Mouse (Mus musculus) mouse trophoblast stem cell (cell line): ENCODE results near the gene Vmn1r26.
"Not testable (repeated sequence)": the region's sequence is repeated elsewhere in the genome, so short reads cannot be mapped to it uniquely, and the experiment has no call there.

Experiments
- in situ Hi-C, 2 experiments: fragments of 300-500 bp; cut with MseI, MboI; formaldehyde crosslinking; loops; 2 replicates in 1 of 2; 3 replicates in 1 of 2; pipeline ENCODE4 v1.15.1; 2025

Vmn1r26 gene

DNA sequence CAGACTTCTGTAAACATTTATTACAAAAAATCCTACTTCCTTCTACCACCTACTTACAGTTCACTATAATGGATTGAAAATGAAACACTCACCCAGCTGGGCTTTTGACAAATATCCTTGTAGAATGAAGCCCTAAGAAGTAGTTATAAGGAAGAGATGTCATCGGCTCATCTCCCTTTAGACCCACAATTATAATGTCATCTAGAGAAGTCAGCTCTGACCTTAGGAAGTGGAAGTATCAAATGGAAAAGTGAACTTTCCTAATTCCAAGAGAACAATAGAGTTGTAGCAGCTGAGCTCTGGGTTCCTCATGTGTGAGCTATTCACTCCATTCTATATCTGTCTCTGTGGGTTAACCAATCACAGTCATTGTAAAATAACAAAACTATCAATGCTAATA lies at the start of gene Vmn1r26:
Gene Vmn1r26, minus strand, starts transcription at position 101 of the 400 bp plus-strand sequence.
- in situ Hi-C loops: no loop called here

- in situ Hi-C loops: no loop called here
These were observed 29.1 kb upstream of the Vmn1r26 start for GRCm38 (mm10) chr6:58044025-58044424.

DNA sequence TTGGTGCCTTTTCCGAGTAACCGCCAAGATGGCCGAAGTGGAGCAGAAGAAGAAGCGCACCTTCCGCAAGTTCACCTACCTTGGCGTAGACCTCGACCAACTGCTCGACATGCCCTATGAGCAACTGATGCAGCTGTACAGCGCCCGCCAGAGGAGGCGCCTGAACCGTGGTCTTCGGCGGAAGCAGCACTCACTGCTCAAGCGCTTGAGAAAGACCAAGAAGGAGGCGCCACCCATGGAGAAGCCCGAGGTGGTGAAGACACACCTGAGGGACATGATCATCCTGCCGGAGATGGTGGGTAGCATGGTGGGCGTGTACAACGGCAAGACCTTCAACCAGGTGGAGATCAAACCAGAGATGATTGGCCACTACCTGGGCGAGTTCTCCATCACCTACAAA lies 2.5 kb upstream of the Vmn1r26 start:
- in situ Hi-C loops: not testable (repeated sequence)

GRCm38 (mm10) chr6:57980710-57981109 lies 34.2 kb downstream of the Vmn1r26 start, which contains the start of gene Vmn1r25:
Gene Vmn1r25, minus strand, starts transcription at chr6:57980810.
- in situ Hi-C loops: no loop called here

- in situ Hi-C loops: not testable (repeated sequence)
These were observed 53.6 kb downstream of the Vmn1r26 start, which contains the start of gene Vmn1r24 for GRCm38 (mm10) chr6:57961403-57961802. Gene Vmn1r24, minus strand, starts transcription at chr6:57961503.
